In genomic region chr5:140270976-140271685, GRCm38 (mm10) we compare ENCODE assay signal across 20 mouse cellular contexts. TPM values are rescaled to one million over a fixed set of nuclear protein-coding genes. Genes with fewer than 3 reads are reported as not detected.
DNase-seq lines count a peak whose midpoint lies in the region; ATAC-seq and TF ChIP-seq lines count a peak whose summit lies in the region.
"Had no signal": no experiment of that assay in that cellular context is flagged by ENCODE, and none has a peak within 500 bp of the region (broad histone marks: within the 10 kb centered on the region; RNA-seq: fewer than 3 reads in every experiment).

No protein-coding gene starts in this region.

- H3K4me1 ChIP-seq in intestine, postnatal 0 days (replicated peaks; ENCODE audit: control insufficient read depth, insufficient read depth, low read length), result no peaks in the 10 kb centered on the region
- H3K4me1 ChIP-seq in intestine, embryonic 16.5 days (ENCODE audit: control insufficient read depth, insufficient read depth, low read length), result no peaks in the 10 kb centered on the region
- H3K4me1 ChIP-seq in midbrain, postnatal 0 days (ENCODE audit: insufficient read depth, low read length), result no peaks in the 10 kb centered on the region
- no peaks in the 10 kb centered on the region for H3K4me1 ChIP-seq in midbrain, embryonic 14.5 days (ENCODE audit: control insufficient read depth, insufficient read depth, low read length)
- peaks cover 53% of the 10 kb centered on the region for H3K4me1 ChIP-seq in thymus, adult 2 months (replicated peaks; ENCODE audit: control insufficient read depth, insufficient read depth, low read length)
- H3K4me1 ChIP-seq: heart, embryonic 13.5 days; hindbrain, embryonic 12.5 days; intestine, embryonic 15.5 days; neural tube, embryonic 12.5 days had no signal

- 91% methylated on average over 5 of the region's 5 CpGs for WGBS in intestine, postnatal 0 days
- 92% methylated on average over 5 of the region's 5 CpGs for WGBS in intestine, embryonic 16.5 days
- WGBS in midbrain, postnatal 0 days, result 88% methylated on average over 5 of the region's 5 CpGs
- WGBS in midbrain, embryonic 14.5 days, result 91% methylated on average over 5 of the region's 5 CpGs
- 52% methylated on average over 5 of the region's 5 CpGs for WGBS in thymus, adult 2 months

- H3K9ac ChIP-seq in intestine, postnatal 0 days (ENCODE audit: low read depth, low read length), result no peak overlapping the region
- H3K9ac ChIP-seq in intestine, embryonic 16.5 days (ENCODE audit: low read depth, low read length), result no peak overlapping the region
- H3K9ac ChIP-seq in midbrain, postnatal 0 days (replicated peaks; ENCODE audit: low read length, poor library complexity, severe bottlenecking), result no peak overlapping the region
- H3K9ac ChIP-seq in midbrain, embryonic 14.5 days (replicated peaks; ENCODE audit: low read length), result no peak overlapping the region
- H3K9ac ChIP-seq: heart, embryonic 13.5 days; hindbrain, embryonic 12.5 days; intestine, embryonic 15.5 days; liver, embryonic 13.5 days; midbrain, embryonic 15.5 days; neural tube, embryonic 12.5 days had no signal

- no peaks in the 10 kb centered on the region for H3K27me3 ChIP-seq in intestine, postnatal 0 days (replicated peaks; ENCODE audit: control insufficient read depth, insufficient read depth, low read length)
- no peaks in the 10 kb centered on the region for H3K27me3 ChIP-seq in intestine, embryonic 16.5 days (replicated peaks; ENCODE audit: control insufficient read depth, insufficient read depth, low read length)
- H3K27me3 ChIP-seq in midbrain, postnatal 0 days (ENCODE audit: insufficient read depth, low read length), result no peaks in the 10 kb centered on the region
- no peaks in the 10 kb centered on the region for H3K27me3 ChIP-seq in midbrain, embryonic 14.5 days (ENCODE audit: control insufficient read depth, insufficient read depth, low read length)
- no peaks in the 10 kb centered on the region for H3K27me3 ChIP-seq in thymus, adult 2 months (ENCODE audit: control insufficient read depth, insufficient read depth, low read length)
- H3K27me3 ChIP-seq: CH12.LX; hindbrain, embryonic 12.5 days; intestine, embryonic 15.5 days; liver, embryonic 13.5 days; midbrain, embryonic 15.5 days; neural tube, embryonic 12.5 days had no signal

- 0 out of 2 replicates have a peak, but pooled peaks have one; percentile 44 for TF ChIP-seq POLR2A in thymus, adult 2 months (IDR thresholded peaks at IDR 0.05; ENCODE audit: control insufficient read depth, extremely low read depth, insufficient read depth, low read length, poor library complexity)

- ATAC-seq in intestine, postnatal 0 days, result no peak
- ATAC-seq in intestine, embryonic 16.5 days, result no peak
- ATAC-seq in midbrain, postnatal 0 days (ENCODE audit: low FRiP score), result no peak
- ATAC-seq in midbrain, embryonic 14.5 days (ENCODE audit: low FRiP score, low TSS enrichment), result no peak
- ATAC-seq: activated CD4-positive, CD25-positive, alpha-beta regulatory T cell, adult 4 months; intestine, embryonic 15.5 days; midbrain, embryonic 15.5 days had no signal

- TF ChIP-seq CTCF in intestine, postnatal 0 days (IDR thresholded peaks at IDR 0.05; ENCODE audit: low read depth), result peak; percentile 22; the same call in 1 of the 2 replicates
- TF ChIP-seq CTCF in midbrain, postnatal 0 days (IDR thresholded peaks at IDR 0.05), result peak; percentile 24; the same call in 1 of the 2 replicates
- TF ChIP-seq CTCF in thymus, adult 2 months (IDR thresholded peaks at IDR 0.05; ENCODE audit: borderline replicate concordance, control insufficient read depth, extremely low read depth, insufficient read depth, low read length, poor library complexity), result no peak

- no peak overlapping the region for H3K4me2 ChIP-seq in intestine, postnatal 0 days (replicated peaks; ENCODE audit: low read depth)
- no peak overlapping the region for H3K4me2 ChIP-seq in intestine, embryonic 16.5 days (ENCODE audit: low read depth, low read length)
- H3K4me2 ChIP-seq in midbrain, postnatal 0 days (ENCODE audit: low read depth, low read length, poor library complexity, severe bottlenecking), result no peak overlapping the region
- no peak overlapping the region for H3K4me2 ChIP-seq in midbrain, embryonic 14.5 days (ENCODE audit: low read length)
- H3K4me2 ChIP-seq: heart, embryonic 13.5 days; hindbrain, embryonic 12.5 days; intestine, embryonic 15.5 days; liver, embryonic 13.5 days; midbrain, embryonic 15.5 days; neural tube, embryonic 12.5 days had no signal

- H3K9me3 ChIP-seq in intestine, postnatal 0 days (ENCODE audit: control insufficient read depth), result no peaks in the 10 kb centered on the region
- no peaks in the 10 kb centered on the region for H3K9me3 ChIP-seq in intestine, embryonic 16.5 days (ENCODE audit: control insufficient read depth, low read length)
- no peaks in the 10 kb centered on the region for H3K9me3 ChIP-seq in midbrain, postnatal 0 days (ENCODE audit: low read length)
- H3K9me3 ChIP-seq in midbrain, embryonic 14.5 days (ENCODE audit: control insufficient read depth, low read length), result no peaks in the 10 kb centered on the region
- H3K9me3 ChIP-seq: heart, embryonic 13.5 days; hindbrain, embryonic 12.5 days; intestine, embryonic 15.5 days; liver, embryonic 13.5 days; midbrain, embryonic 15.5 days; neural tube, embryonic 12.5 days had no signal

- H3K36me3 ChIP-seq in intestine, postnatal 0 days (ENCODE audit: control insufficient read depth, insufficient read depth), result no peaks in the 10 kb centered on the region; the same call in 1 of the 2 replicates
- H3K36me3 ChIP-seq in intestine, embryonic 16.5 days (ENCODE audit: control insufficient read depth, insufficient read depth, low read length), result no peaks in the 10 kb centered on the region
- H3K36me3 ChIP-seq in midbrain, postnatal 0 days (ENCODE audit: insufficient read depth, low read length), result no peaks in the 10 kb centered on the region
- peaks cover 4% of the 10 kb centered on the region; the same call in 1 of the 2 replicates for H3K36me3 ChIP-seq in midbrain, embryonic 14.5 days (ENCODE audit: control insufficient read depth, insufficient read depth, low read length)
- H3K36me3 ChIP-seq in thymus, adult 2 months (ENCODE audit: control insufficient read depth, insufficient read depth, low read length), result no peaks in the 10 kb centered on the region
- H3K36me3 ChIP-seq: intestine, embryonic 15.5 days; midbrain, embryonic 15.5 days; neural tube, embryonic 12.5 days had no signal

- no peak for DNase-seq in midbrain, postnatal 0 days (ENCODE audit: low spot score)
- no peak for DNase-seq in midbrain, embryonic 14.5 days
- peak; percentile 73 for DNase-seq in thymus, adult 2 months
- no peak for DNase-seq in embryo, embryonic 10 days (ENCODE audit: low spot score)
- no peak for DNase-seq in right cerebral cortex, postnatal 25 days
- DNase-seq: cerebellum, adult 9-11 months; gastrocnemius, postnatal 36 days; kidney, postnatal 10 days; layer of hippocampus, adult 9-11 months; liver, embryonic 13.5 days had no signal

- H3K27ac ChIP-seq in intestine, postnatal 0 days (ENCODE audit: low read depth, low read length), result no peak overlapping the region
- no peak overlapping the region for H3K27ac ChIP-seq in intestine, embryonic 16.5 days (ENCODE audit: low read length)
- no peak overlapping the region for H3K27ac ChIP-seq in midbrain, postnatal 0 days (ENCODE audit: low read depth, low read length)
- H3K27ac ChIP-seq in midbrain, embryonic 14.5 days (replicated peaks; ENCODE audit: low read depth, low read length), result no peak overlapping the region
- H3K27ac ChIP-seq in thymus, adult 2 months (ENCODE audit: control insufficient read depth, insufficient read depth, low read length), result peak overlapping the region; percentile 99
- H3K27ac ChIP-seq: heart, embryonic 13.5 days; hindbrain, embryonic 12.5 days; intestine, embryonic 15.5 days; liver, embryonic 13.5 days; macrophage; midbrain, embryonic 15.5 days; neural tube, embryonic 12.5 days had no signal

- H3K4me3 ChIP-seq in intestine, postnatal 0 days (ENCODE audit: low read depth, low read length), result no peak overlapping the region
- no peak overlapping the region for H3K4me3 ChIP-seq in intestine, embryonic 16.5 days (ENCODE audit: low read length)
- H3K4me3 ChIP-seq in midbrain, postnatal 0 days (ENCODE audit: low read depth, low read length), result no peak overlapping the region
- H3K4me3 ChIP-seq in midbrain, embryonic 14.5 days (replicated peaks; ENCODE audit: low read depth, low read length), result no peak overlapping the region
- H3K4me3 ChIP-seq in thymus, adult 2 months (ENCODE audit: control insufficient read depth, insufficient read depth, low read length), result no peak overlapping the region
- H3K4me3 ChIP-seq: heart, embryonic 13.5 days; hindbrain, embryonic 12.5 days; intestine, embryonic 15.5 days; liver, embryonic 13.5 days; midbrain, embryonic 15.5 days; neural tube, embryonic 12.5 days had no signal

RNA-seq across cellular contexts. Expression of gene Mad1l1, which starts 50.2 kb away (rescaled TPM):
- 10.3 and 11.1 TPM in 2 replicates for polyA plus RNA-seq in intestine, postnatal 0 days (2015; fragmentation: Nextera tagmentation; extraction: Ambion mirVana)
- 31.4 and 34.1 TPM in 2 replicates for polyA plus RNA-seq in intestine, embryonic 16.5 days (2015; fragmentation: Nextera tagmentation; extraction: Ambion mirVana)
- total RNA-seq in midbrain, postnatal 0 days (2014; rRNA removed), result 25.9 and 28.5 TPM in 2 replicates
- 33.5 and 34.0 TPM in 2 replicates for polyA plus RNA-seq in midbrain, postnatal 0 days (2015; fragmentation: Nextera tagmentation; extraction: Ambion mirVana)
- 29.8 and 30.3 TPM in 2 replicates for polyA plus RNA-seq in midbrain, embryonic 14.5 days (2014; fragmentation: Nextera tagmentation; extraction: Ambion mirVana)
- 197 and 252 TPM in 2 replicates for polyA plus RNA-seq in thymus, adult 2 months (2012; rRNA removed)

RNA-seq across cellular contexts. Expression of gene Nudt1, which starts 50.3 kb away (rescaled TPM):
- 28.9 and 34.7 TPM in 2 replicates for polyA plus RNA-seq in intestine, postnatal 0 days (2015; fragmentation: Nextera tagmentation; extraction: Ambion mirVana)
- polyA plus RNA-seq in intestine, embryonic 16.5 days (2015; fragmentation: Nextera tagmentation; extraction: Ambion mirVana), result 48.6 and 48.8 TPM in 2 replicates
- 7.6 and 10.5 TPM in 2 replicates for total RNA-seq in midbrain, postnatal 0 days (2014; rRNA removed)
- polyA plus RNA-seq in midbrain, postnatal 0 days (2015; fragmentation: Nextera tagmentation; extraction: Ambion mirVana), result 16.6 and 17.9 TPM in 2 replicates
- polyA plus RNA-seq in midbrain, embryonic 14.5 days (2014; fragmentation: Nextera tagmentation; extraction: Ambion mirVana), result 16.5 and 18.8 TPM in 2 replicates
- polyA plus RNA-seq in thymus, adult 2 months (2012; rRNA removed), result 23.3 and 25.0 TPM in 2 replicates
